19 mouse cellular contexts compared by ENCODE assay signal in the genomic region with DNA sequence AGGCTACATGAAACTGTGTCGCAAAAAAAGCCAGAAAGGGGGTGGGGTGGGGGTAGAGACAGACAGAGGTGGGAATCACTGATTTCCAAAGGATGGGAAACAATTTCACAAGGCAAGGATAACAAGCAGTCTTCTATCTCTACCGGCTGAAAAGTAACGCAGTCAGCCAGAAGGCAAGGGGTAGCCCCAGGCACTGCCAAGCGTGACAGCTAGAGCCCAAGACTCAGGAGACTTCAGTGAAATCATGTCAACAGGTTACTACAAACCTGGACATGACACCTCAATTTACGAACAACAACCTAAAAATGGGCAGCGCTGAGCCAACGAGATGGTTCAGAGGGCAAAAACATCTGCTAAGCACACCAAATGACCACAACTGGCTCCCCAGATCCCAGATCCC.
"Had no signal": no experiment of that assay in that cellular context is flagged by ENCODE, and none has a peak within 500 bp of the region (broad histone marks: within the 10 kb centered on the region; RNA-seq: fewer than 3 reads in every experiment).

No protein-coding gene starts in this region.

- H3K27ac ChIP-seq: left cerebral cortex, adult 2 months; limb, embryonic 12.5 days; limb, embryonic 15.5 days; liver, embryonic 14.5 days had no signal

- H3K9ac ChIP-seq: kidney, embryonic 15.5 days; limb, embryonic 12.5 days; limb, embryonic 15.5 days; liver, embryonic 14.5 days; liver, postnatal 0 days; lung, embryonic 14.5 days; midbrain, embryonic 12.5 days had no signal

- ATAC-seq: liver, postnatal 0 days; lung, postnatal 0 days had no signal

- H3K36me3 ChIP-seq: limb, embryonic 15.5 days had no signal

- H3K27me3 ChIP-seq: kidney, embryonic 15.5 days; limb, embryonic 12.5 days; limb, embryonic 15.5 days; midbrain, embryonic 12.5 days had no signal

- H3K9me3 ChIP-seq: kidney, embryonic 15.5 days; limb, embryonic 12.5 days; limb, embryonic 15.5 days; midbrain, embryonic 12.5 days had no signal

- DNase-seq: kidney, adult 11 months; kidney, adult 8-10 months; kidney, postnatal 10 days; kidney, postnatal 36 days; layer of hippocampus, postnatal 36 days; left cerebral cortex, postnatal 4 days; liver, postnatal 0 days; lung, embryonic 14.5 days; right cerebral cortex, postnatal 25 days; spleen, adult 18-20 months; thymus, adult 18-20 months; thymus, postnatal 36 days had no signal

- H3K4me3 ChIP-seq: kidney, embryonic 15.5 days; left cerebral cortex, adult 2 months; limb, embryonic 12.5 days; limb, embryonic 15.5 days; midbrain, embryonic 12.5 days had no signal
